In the genomic region with DNA sequence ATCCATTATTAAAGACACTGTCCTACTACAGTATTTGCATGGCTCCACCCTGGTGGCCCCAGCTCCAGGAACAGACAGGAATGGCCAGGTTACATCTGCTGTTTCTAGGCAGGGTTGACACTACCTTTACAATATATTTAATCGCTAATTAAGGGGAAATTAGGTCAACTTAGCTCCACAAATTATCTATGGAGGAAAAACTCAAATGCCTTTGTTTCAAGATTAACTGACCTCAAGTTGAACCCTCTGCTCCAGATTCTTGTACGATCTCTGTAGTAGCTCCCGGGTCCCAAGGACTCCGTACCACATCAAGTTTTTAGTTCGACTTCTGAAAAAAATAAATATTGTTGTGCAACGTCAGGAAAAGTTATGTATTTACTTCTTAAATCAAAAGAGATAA, we compare ENCODE assay signal across 34 mouse cellular contexts.
"Had no signal": no experiment of that assay in that cellular context is flagged by ENCODE, and none has a peak within 500 bp of the region (broad histone marks: within the 10 kb centered on the region; RNA-seq: fewer than 3 reads in every experiment).

No protein-coding gene starts in this region.

- H3K27me3 ChIP-seq: heart, embryonic 13.5 days; heart, embryonic 15.5 days; hindbrain, embryonic 12.5 days; hindbrain, embryonic 13.5 days; hindbrain, embryonic 15.5 days; intestine, embryonic 15.5 days; kidney, embryonic 15.5 days had no signal

- H3K4me1 ChIP-seq: heart, embryonic 10.5 days; heart, embryonic 13.5 days; heart, embryonic 15.5 days; hindbrain, embryonic 10.5 days; hindbrain, embryonic 12.5 days; hindbrain, embryonic 13.5 days; hindbrain, embryonic 15.5 days; intestine, embryonic 15.5 days; kidney, embryonic 15.5 days had no signal

- H3K36me3 ChIP-seq: hindbrain, embryonic 10.5 days; intestine, embryonic 15.5 days had no signal

- H3K9ac ChIP-seq: heart, embryonic 13.5 days; heart, embryonic 15.5 days; hindbrain, embryonic 12.5 days; hindbrain, embryonic 13.5 days; hindbrain, embryonic 14.5 days; hindbrain, embryonic 15.5 days; intestine, embryonic 15.5 days; kidney, embryonic 15.5 days had no signal

- H3K27ac ChIP-seq: heart, adult 2 months; heart, embryonic 10.5 days; heart, embryonic 13.5 days; heart, embryonic 15.5 days; hindbrain, embryonic 10.5 days; hindbrain, embryonic 12.5 days; hindbrain, embryonic 13.5 days; hindbrain, embryonic 14.5 days; hindbrain, embryonic 15.5 days; hindbrain, postnatal 0 days; intestine, embryonic 15.5 days; kidney, embryonic 15.5 days; kidney, postnatal 0 days; layer of hippocampus, adult 2 months; left cerebral cortex, adult 2 months had no signal

- H3K4me2 ChIP-seq: heart, embryonic 11.5 days; heart, embryonic 13.5 days; heart, embryonic 15.5 days; hindbrain, embryonic 12.5 days; hindbrain, embryonic 13.5 days; hindbrain, embryonic 14.5 days; hindbrain, embryonic 15.5 days; intestine, embryonic 15.5 days; kidney, embryonic 15.5 days had no signal

- H3K9me3 ChIP-seq: heart, embryonic 10.5 days; heart, embryonic 13.5 days; heart, embryonic 15.5 days; hindbrain, embryonic 10.5 days; hindbrain, embryonic 12.5 days; hindbrain, embryonic 13.5 days; hindbrain, embryonic 15.5 days; intestine, embryonic 15.5 days; kidney, embryonic 15.5 days had no signal

- H3K4me3 ChIP-seq: heart, adult 2 months; heart, embryonic 10.5 days; heart, embryonic 13.5 days; heart, embryonic 15.5 days; hindbrain, embryonic 10.5 days; hindbrain, embryonic 12.5 days; hindbrain, embryonic 13.5 days; hindbrain, embryonic 15.5 days; intestine, embryonic 15.5 days; kidney, embryonic 15.5 days; layer of hippocampus, adult 2 months; left cerebral cortex, adult 2 months had no signal

- ATAC-seq: hindbrain, embryonic 16.5 days; hindbrain, postnatal 0 days; inflammation-experienced regulatory T-cells, adult 6 months; intestine, embryonic 15.5 days; intestine, postnatal 0 days had no signal

- DNase-seq: heart, adult 2 months; heart, postnatal 14 days; heart, postnatal 36 days; heart, postnatal 4 days; kidney, adult 11 months; kidney, adult 18-20 months; kidney, adult 2 months; kidney, adult 8-10 months; kidney, adult 9 months; kidney, postnatal 10 days; kidney, postnatal 14 days; kidney, postnatal 25 days; kidney, postnatal 36 days; kidney, postnatal 4 days; layer of hippocampus, adult 9-11 months; layer of hippocampus, postnatal 36 days had no signal
